Mouse (Mus musculus) layer of hippocampus, adult 9-10 months (tissue): ENCODE measurements around the gene Ticrr.

Experiments
- DNase-seq: peaks from one replicate; pipeline ENCODE4 v3.0.0; 2022; ENCODE audit warnings: low spot score

Gene Ticrr

GRCm38 (mm10) chr7:79696495-79696894 lies 36.5 kb downstream of the Ticrr start:
- DNase-seq = no peak

DNA sequence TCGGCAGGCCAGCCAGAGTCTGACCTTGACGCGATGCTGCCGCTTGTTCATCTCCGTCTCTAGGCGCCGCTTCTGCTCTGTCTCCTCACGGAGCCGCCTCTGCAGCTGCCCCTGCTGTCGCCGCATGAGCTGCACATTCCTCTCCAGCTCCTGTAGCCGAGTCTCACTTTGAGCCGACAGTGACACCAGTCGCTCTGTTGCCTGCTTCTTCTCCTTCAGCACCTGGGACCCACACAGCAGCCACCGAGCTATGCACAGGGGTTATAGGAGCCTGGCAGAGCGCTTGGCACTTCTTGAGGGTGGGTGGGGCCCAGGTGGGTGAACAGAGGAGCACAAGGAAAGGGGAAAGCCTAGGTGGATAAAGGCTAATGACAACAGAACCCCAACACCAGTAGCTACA lies 42.8 kb downstream of the Ticrr start:
- DNase-seq = no peak

- no peak for DNase-seq
Measured at GRCm38 (mm10) chr7:79705210-79705609, 45.2 kb downstream of the Ticrr start.

- no peak for DNase-seq
Measured at GRCm38 (mm10) chr7:79710130-79710607, 50.2 kb downstream of the Ticrr start.

GRCm38 (mm10) chr7:79710831-79711230 lies 50.8 kb downstream of the Ticrr start:
- DNase-seq = no peak

DNA sequence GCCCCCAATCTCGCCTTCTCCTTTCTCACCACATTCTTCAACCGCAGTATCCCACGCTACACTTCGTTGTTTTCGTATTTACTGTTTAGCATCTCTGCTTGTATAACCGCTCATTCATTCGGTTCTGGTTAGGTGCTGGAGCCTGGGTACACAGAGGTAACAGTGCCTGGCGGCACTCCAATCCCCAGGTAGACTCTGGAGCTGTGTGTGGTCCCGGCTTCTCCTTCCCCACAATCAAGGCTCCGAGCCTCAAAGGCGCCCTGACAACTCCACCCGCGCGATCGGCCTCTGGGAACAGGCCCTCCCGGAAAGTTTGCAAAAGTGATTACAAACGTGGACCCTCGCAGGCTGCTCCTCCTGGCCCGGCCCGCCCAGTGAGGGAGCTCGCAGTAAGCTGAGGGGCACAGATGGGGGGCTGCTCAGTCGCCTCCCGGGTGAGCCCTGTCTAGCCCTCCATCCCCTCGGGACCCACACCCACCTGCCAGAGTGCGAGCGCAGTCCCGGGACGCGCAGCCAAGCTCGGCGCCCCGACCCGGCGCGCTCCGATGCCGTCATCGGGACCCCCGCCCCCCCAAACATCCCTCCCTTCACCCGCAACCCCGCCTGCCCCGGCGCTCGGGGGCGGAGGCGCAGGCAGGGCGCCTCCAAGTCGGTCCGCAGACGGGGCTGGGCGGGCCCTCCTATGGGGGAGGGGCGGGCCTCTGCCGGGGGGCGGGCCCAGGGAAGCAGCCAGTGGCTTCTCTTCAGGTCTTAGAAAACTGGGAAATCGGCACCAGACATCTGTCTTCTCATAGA lies 55.4 kb downstream of the Ticrr start, which contains the start of gene Kif7:
Kif7 (minus strand) TSS at position 534 of the 795 bp plus-strand sequence.
- no peak for DNase-seq

DNA sequence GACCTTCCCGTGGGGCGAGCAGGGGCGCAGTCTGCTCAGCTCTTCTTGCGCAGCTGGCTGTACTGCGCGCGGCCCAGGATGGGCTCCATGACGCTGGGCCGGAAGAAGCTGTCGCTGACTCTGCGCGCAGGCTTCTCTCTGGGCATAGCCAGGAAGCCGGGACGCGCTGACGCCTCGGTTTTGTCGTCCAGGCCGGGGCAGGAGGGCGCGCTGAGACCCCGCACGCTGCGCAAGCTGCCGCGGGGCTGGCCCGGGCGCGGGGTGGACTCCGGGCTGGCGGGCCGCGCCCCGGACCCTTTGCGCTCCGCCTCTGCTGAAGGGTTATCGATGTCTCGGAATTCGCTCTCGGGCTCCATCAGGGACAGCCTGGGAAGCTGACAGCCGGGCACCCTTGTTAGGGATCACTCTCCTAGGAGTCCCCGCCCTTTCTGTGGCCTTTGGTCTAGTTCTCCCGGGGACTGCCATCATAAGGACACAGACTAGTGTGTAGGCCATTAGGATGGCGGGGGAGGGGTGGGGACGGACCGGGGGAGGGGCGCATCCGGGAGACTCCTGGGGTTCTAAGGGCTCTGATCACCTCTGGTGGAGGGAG lies 61.5 kb downstream of the Ticrr start:
- DNase-seq = no peak

GRCm38 (mm10) chr7:79727091-79727490 lies 67.1 kb downstream of the Ticrr start:
- DNase-seq = no peak

- DNase-seq = no peak
Measured at GRCm38 (mm10) chr7:79728219-79728618, 68.2 kb downstream of the Ticrr start.

GRCm38 (mm10) chr7:79729169-79729568 lies 69.2 kb downstream of the Ticrr start:
- DNase-seq = no peak

- no peak for DNase-seq
Measured at GRCm38 (mm10) chr7:79729743-79730370, 69.9 kb downstream of the Ticrr start.

GRCm38 (mm10) chr7:79731438-79731837 lies 71.4 kb downstream of the Ticrr start:
- no peak for DNase-seq

DNA sequence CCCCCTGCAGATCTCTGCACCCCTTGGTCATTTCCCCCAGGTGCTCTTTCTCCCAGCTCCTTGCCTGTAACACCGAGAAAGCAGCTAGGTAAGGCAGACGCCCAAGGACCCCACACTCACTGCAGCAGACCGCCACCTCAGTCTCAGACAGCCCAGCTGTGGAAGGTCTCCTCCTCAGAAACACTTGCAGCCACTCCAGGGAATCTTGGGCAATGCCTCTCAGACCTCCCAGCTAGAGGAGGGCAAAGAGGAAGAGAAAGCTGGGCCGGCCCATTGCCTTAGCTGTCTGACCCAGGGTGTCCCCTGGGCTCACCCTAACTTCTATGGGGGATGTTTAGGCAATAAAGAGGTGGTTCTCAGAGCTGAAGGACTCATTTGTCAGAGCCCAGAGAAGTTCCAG lies 72.6 kb downstream of the Ticrr start, which contains the start of gene Plin1:
Plin1 (minus strand) TSS at position 282 of the 400 bp plus-strand sequence.
- DNase-seq = no peak

DNA sequence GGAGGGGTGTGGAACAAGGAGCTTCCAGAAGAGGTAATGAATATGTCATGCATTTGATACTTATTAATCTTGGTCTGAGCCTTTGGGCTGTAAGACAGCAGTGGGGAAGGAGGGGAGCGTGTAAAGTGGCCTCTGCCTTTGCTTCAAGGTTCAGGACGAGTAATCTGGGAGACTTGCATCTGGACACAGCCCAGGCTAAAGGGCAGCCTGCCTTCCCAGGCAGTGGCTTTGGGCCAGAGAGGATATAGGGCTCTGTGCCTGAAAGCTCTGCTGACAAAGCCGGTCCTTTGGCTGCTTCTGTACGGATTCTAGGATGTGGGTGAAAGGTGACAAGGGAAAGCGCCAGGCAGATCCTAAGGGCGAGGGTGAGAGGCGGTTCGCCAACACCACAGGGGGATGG lies 74.6 kb downstream of the Ticrr start:
- no peak for DNase-seq

DNA sequence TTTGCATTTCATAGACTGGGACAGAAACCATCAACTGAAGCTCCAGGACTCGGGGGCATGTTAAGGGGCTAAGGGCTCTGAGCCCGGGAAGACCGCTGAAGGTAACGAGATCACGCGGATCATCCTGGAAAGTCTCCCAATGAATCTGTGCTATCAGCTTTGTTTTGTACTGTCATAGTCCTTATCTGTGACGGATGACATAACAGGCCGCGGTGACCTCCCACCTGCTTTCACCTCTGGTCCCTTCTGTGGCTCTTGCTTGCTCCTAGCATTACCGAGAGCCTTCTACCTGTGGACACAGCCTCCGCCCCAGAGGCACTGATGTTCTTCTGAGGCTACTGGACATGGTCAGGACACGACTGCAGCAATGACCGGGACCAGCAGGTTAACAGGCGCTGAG lies 76.5 kb downstream of the Ticrr start:
- no peak for DNase-seq

DNA sequence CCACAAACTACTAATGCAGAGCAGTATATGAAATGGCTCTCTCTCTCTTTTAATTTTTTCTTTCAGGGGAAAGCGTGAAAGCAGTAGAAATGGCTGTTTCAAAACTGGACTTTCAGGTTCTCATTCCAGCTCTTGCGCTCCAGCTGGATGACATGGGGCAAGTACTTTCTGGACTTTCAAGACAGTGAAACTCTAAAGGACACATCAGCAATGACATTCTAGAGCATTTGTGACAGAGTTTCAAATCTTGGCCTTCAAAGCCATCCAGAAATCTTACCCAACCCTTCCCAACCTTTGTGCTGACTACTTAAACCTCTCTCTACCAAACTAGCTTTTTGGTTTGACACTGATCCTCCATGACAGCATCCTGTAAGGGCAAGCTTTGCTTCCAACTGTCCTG lies 78.9 kb downstream of the Ticrr start:
- DNase-seq = no peak

DNA sequence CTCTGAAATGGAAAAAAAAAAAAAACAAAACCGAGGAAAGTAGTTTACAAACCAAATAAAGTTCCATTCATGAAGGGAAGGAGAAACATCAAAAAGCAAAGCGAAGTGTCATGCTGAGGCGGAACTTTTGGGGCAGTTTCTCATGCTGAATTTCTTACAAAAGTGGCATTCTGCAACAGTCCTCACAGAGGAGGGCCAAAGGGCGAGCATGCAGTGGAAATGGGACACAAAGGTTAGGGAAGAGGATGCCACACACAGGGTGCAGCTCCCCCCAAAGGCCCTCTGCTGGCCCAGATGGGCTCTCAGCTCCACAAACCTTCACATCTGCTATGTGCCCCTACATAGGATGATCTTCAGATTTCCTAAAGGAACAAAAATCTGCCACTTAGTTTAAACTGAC lies 80.3 kb downstream of the Ticrr start:
- DNase-seq = no peak

- DNase-seq = no peak
Measured at GRCm38 (mm10) chr7:79742277-79742658, 82.3 kb downstream of the Ticrr start.

GRCm38 (mm10) chr7:79742659-79743536 lies 82.9 kb downstream of the Ticrr start, which contains the start of the genes Pex11a and Wdr93:
Gene Pex11a, minus strand, starts transcription at chr7:79743131.
Gene Wdr93, plus strand, starts transcription at chr7:79743163.
- DNase-seq = peak; percentile 60

- DNase-seq = no peak
Measured at GRCm38 (mm10) chr7:79744051-79744450, 84.1 kb downstream of the Ticrr start.

DNA sequence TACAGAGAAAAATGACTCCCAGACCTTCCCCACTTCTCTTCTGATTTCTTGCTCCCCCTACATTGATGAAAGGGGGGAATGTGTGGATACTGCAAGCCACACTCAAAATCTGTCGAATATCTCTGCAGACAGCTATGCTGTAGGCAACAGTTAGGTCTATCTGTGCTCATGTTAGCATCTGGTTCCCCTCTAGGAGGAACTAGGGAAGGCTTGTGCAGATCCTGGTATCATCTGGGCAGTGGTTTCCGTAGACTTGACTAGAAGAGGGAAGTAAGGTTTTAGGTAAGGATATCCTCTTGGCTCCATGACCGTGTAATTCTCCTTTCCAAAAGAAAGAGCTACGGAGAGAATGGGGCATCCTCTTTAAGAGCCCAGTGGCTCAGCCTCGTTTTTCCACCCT lies 84.6 kb downstream of the Ticrr start:
- DNase-seq = no peak

DNA sequence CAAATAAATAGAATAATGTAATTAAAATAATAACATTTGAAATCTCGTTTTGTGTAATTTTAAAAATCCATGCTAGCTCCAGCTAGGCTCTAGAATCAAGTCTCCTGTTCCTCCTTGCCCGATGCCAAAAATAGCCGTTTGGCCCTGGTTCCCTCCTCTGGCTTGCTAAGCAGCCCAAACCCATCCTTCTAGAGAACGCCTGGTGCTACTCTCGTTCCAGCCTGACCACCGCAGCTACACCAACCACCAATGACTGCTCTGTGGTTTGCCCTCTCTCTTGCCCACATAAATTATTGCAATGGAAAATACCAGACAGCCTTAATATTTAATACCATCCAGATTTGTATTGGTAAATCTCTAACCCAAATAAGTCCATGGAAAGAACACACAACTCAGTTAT lies 87.7 kb downstream of the Ticrr start:
- no peak for DNase-seq
